7 mouse cellular contexts compared by ENCODE assay signal in genomic region chrX:140456751-140457491, GRCm38 (mm10). TPM values are rescaled to one million over a fixed set of nuclear protein-coding genes. Genes with fewer than 3 reads are reported as not detected.
DNase-seq lines count a peak whose midpoint lies in the region; ATAC-seq lines count a peak whose summit lies in the region.

No protein-coding gene starts in this region.

- 21% methylated on average over 39 of the region's 39 CpGs for WGBS in lung, embryonic 16.5 days
- WGBS in forebrain, embryonic 11.5 days, result 20% methylated on average over 39 of the region's 39 CpGs

- H3K9ac ChIP-seq in lung, embryonic 16.5 days (ENCODE audit: low read length), result peak overlapping the region; percentile 64
- H3K9ac ChIP-seq in forebrain, embryonic 11.5 days (ENCODE audit: low read length), result peak overlapping the region; percentile 65

- DNase-seq in lung, postnatal 4 days, result no peak
- DNase-seq in adrenal gland, postnatal 25 days, result peak; percentile 4
- DNase-seq in forebrain, embryonic 11.5 days (ENCODE audit: low spot score), result peak; percentile 59
- peak; percentile 6 for DNase-seq in lung, postnatal 36 days
- DNase-seq in right cerebral cortex, postnatal 14 days, result peak; percentile 31

- 0 out of 2 replicates have a peak, but pooled peaks cover 3% of the 10 kb centered on the region for H3K27me3 ChIP-seq in lung, embryonic 16.5 days (ENCODE audit: control insufficient read depth, insufficient read depth, low read depth, low read length)
- H3K27me3 ChIP-seq in forebrain, embryonic 11.5 days (ENCODE audit: control insufficient read depth, insufficient read depth, low read length), result no peaks in the 10 kb centered on the region; the same call in 1 of the 2 replicates

- H3K4me3 ChIP-seq in lung, embryonic 16.5 days (ENCODE audit: low read length), result peak overlapping the region; percentile 62
- peak overlapping the region; percentile 48 for H3K4me3 ChIP-seq in forebrain, embryonic 11.5 days (ENCODE audit: low read depth, low read length)

- H3K4me1 ChIP-seq in lung, embryonic 16.5 days (replicated peaks; ENCODE audit: control insufficient read depth, insufficient read depth, low read length), result no peaks in the 10 kb centered on the region
- H3K4me1 ChIP-seq in forebrain, embryonic 11.5 days (replicated peaks; ENCODE audit: control insufficient read depth, insufficient read depth, low read length), result no peaks in the 10 kb centered on the region

- peak overlapping the region; percentile 71 for H3K4me2 ChIP-seq in lung, embryonic 16.5 days (ENCODE audit: low read depth, low read length)
- H3K4me2 ChIP-seq in forebrain, embryonic 11.5 days (ENCODE audit: low read depth, low read length, severe bottlenecking), result peak overlapping the region; percentile 53

- no peak overlapping the region for H3K27ac ChIP-seq in lung, embryonic 16.5 days (ENCODE audit: low read length)
- no peak overlapping the region for H3K27ac ChIP-seq in forebrain, embryonic 11.5 days (ENCODE audit: low read depth, low read length)

- peak; percentile 57 for ATAC-seq in lung, embryonic 16.5 days (ENCODE audit: low read depth)
- peak; percentile 66 for ATAC-seq in forebrain, embryonic 11.5 days (replicated peaks; ENCODE audit: low FRiP score)
- ATAC-seq in inflammation-experienced regulatory T-cells, adult 6 months, result peak; percentile 25

- H3K36me3 ChIP-seq in lung, embryonic 16.5 days (ENCODE audit: control insufficient read depth, insufficient read depth, low read length), result no peaks in the 10 kb centered on the region
- no peaks in the 10 kb centered on the region for H3K36me3 ChIP-seq in forebrain, embryonic 11.5 days (ENCODE audit: control insufficient read depth, insufficient read depth, low read length)

- no peaks in the 10 kb centered on the region for H3K9me3 ChIP-seq in lung, embryonic 16.5 days (ENCODE audit: control insufficient read depth, low read length)
- no peaks in the 10 kb centered on the region for H3K9me3 ChIP-seq in forebrain, embryonic 11.5 days (ENCODE audit: control insufficient read depth, low read length)

RNA-seq across cellular contexts. Expression of gene Prps1, which starts 0.5 kb away (rescaled TPM):
- 33.4 and 35.0 TPM in 2 replicates for polyA plus RNA-seq in lung, embryonic 16.5 days (2015; fragmentation: Nextera tagmentation; extraction: Ambion mirVana)
- 16.2 and 18.5 TPM in 2 replicates for total RNA-seq in adrenal gland, postnatal 25 days (2021)
- 81.5 and 89.5 TPM in 2 replicates for polyA plus RNA-seq in forebrain, embryonic 11.5 days (2014; fragmentation: Nextera tagmentation; extraction: Ambion mirVana)
- polyA plus RNA-seq in inflammation-experienced regulatory T-cells, adult 6 months (2017; shearing (Covaris generic)), result 10 to 100 TPM; 41.7 to 51.8 (median 41.8) TPM

Comparison
In these comparisons a context has a peak if more than half of its experiments do, and no peak if none do; other contexts are left out.
1. DNase-seq: peak in adrenal gland, postnatal 25 days (single experiment), forebrain, embryonic 11.5 days (single experiment), lung, postnatal 36 days (single experiment) and right cerebral cortex, postnatal 14 days (single experiment); none in lung, postnatal 4 days (0 of 2).
2. Peak in every context shown above with its lines, with median percentiles within 50 percentile points of each other: ATAC-seq.